Mouse (Mus musculus) urinary bladder, postnatal 10 days (tissue): ENCODE data around the gene Olfr494.

Source experiments
- DNase-seq: peaks from one replicate; pipeline ENCODE4 v3.0.0; 2022; ENCODE audit warnings: low spot score

Olfr494 gene

GRCm38 (mm10) chr7:108365035-108365434 is at the start of gene Olfr494:
Gene Olfr494, plus strand, starts transcription at chr7:108365335.
- no peak for DNase-seq

GRCm38 (mm10) chr7:108323574-108323973 is 41.6 kb upstream of the Olfr494 start, which contains the start of gene Olfr492:
Gene Olfr492, minus strand, starts transcription at chr7:108323674.
- no peak for DNase-seq

- DNase-seq: no peak
These were observed 18.3 kb upstream of the Olfr494 start, which contains the start of gene Olfr493 for GRCm38 (mm10) chr7:108346879-108347278. Gene Olfr493, minus strand, starts transcription at chr7:108346979.

- DNase-seq: no peak
These were observed 27.7 kb downstream of the Olfr494 start, which contains the start of gene Olfr495 for GRCm38 (mm10) chr7:108392867-108393266. Gene Olfr495, plus strand, starts transcription at chr7:108393167.
